Mouse (Mus musculus): ENCODE measurements around the gene 1700001O22Rik.

DNA sequence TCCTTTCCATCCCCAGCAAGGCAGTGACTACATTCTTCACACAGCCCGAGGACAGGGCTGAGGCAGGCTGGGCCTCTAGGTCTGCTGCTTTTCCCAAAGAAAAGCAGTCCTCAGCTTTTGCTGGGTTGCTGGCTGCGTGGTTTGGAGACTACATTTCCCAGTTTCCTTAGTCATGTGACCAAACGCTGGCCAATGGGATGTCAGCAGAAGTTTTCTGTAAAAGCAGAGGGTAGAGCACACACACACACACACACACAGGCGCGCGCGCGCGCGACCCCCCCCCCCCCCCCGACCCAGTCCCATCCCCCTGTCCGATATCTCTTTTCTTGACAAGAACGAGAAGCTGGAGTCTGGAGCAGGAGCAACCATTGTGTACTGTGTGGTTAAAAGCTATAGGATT lies 20.1 kb downstream of the 1700001O22Rik start:
- TF ChIP-seq CTCF (IDR thresholded peaks at IDR 0.05; ENCODE audit: low read depth, low read length) (no peak), POLR2A (IDR thresholded peaks at IDR 0.05; ENCODE audit: extremely low read depth, insufficient read depth, low read length) (no peak)
